Mouse (Mus musculus) layer of hippocampus, postnatal 14 days (tissue): ENCODE data around the gene Dbx1. TPM values are rescaled to one million over a fixed set of nuclear protein-coding genes. Genes with fewer than 3 reads are reported as not detected.

Experiments
- DNase-seq, 2 experiments: peaks; one replicate each; pipeline ENCODE4 v3.0.0; 2021 to 2022; ENCODE audit warnings: low spot score in 2 of 2, mixed read lengths in 1 of 2
- total RNA-seq, 2 experiments: library from RNA; stranded (reverse); gene quantifications; 2 replicates each; pipeline ENCODE4 v1.2.3; 2021

Dbx1 gene
- total RNA-seq, 2 experiments from 2014 or later, result not detected

- DNase-seq, result no peak
Observed at GRCm38 (mm10) chr7:49633375-49633956, 3.2 kb downstream of the Dbx1 start.

GRCm38 (mm10) chr7:49632391-49632790, 4.3 kb downstream of the Dbx1 start:
- no peak for DNase-seq

GRCm38 (mm10) chr7:49631885-49632284, 4.8 kb downstream of the Dbx1 start:
- no peak for DNase-seq

GRCm38 (mm10) chr7:49620160-49620559, 16.5 kb downstream of the Dbx1 start:
- no peak for DNase-seq

- no peak for DNase-seq
Observed at GRCm38 (mm10) chr7:49617087-49617486, 19.6 kb downstream of the Dbx1 start.

- DNase-seq, result peak; percentile 55 to 75
Observed at GRCm38 (mm10) chr7:49616258-49616735, 20.4 kb downstream of the Dbx1 start.

- no peak for DNase-seq
Observed at GRCm38 (mm10) chr7:49604965-49605795, 31.5 kb downstream of the Dbx1 start.

- DNase-seq, result no peak
Observed at GRCm38 (mm10) chr7:49604244-49604643, 32.4 kb downstream of the Dbx1 start.

GRCm38 (mm10) chr7:49601191-49601975, 35.3 kb downstream of the Dbx1 start:
- peak in 1 of 2 experiments; percentile 79 for DNase-seq

GRCm38 (mm10) chr7:49599950-49600349, 36.7 kb downstream of the Dbx1 start:
- no peak for DNase-seq

- DNase-seq, result no peak
Observed at GRCm38 (mm10) chr7:49598225-49598624, 38.4 kb downstream of the Dbx1 start.

- no peak for DNase-seq
Observed at GRCm38 (mm10) chr7:49597776-49598175, 38.9 kb downstream of the Dbx1 start.

- no peak for DNase-seq
Observed at GRCm38 (mm10) chr7:49589635-49590034, 47.0 kb downstream of the Dbx1 start.

GRCm38 (mm10) chr7:49586530-49587120, 50.0 kb downstream of the Dbx1 start:
- no peak for DNase-seq

- DNase-seq, result no peak
Observed at GRCm38 (mm10) chr7:49583176-49583575, 53.5 kb downstream of the Dbx1 start.

- DNase-seq, result no peak
Observed at GRCm38 (mm10) chr7:49582551-49582950, 54.1 kb downstream of the Dbx1 start.

- DNase-seq, result no peak
Observed at GRCm38 (mm10) chr7:49581951-49582350, 54.7 kb downstream of the Dbx1 start.
